Mouse (Mus musculus): ENCODE measurements around the gene Sptbn1. TPM values are rescaled to one million over a fixed set of nuclear protein-coding genes. Genes with fewer than 3 reads are reported as not detected.

Sptbn1 gene
- total RNA-seq, 2 experiments from 2014 or later = 571 to 593 TPM

Other genes with a start within 250 kb of the Sptbn1 start
- gene Eml6, start 242.1 kb downstream of the Sptbn1 start, total RNA-seq (2021) = 1 to 10 TPM; 1.6 to 2.5 TPM
- gene 4930505A04Rik, start 203.7 kb upstream of the Sptbn1 start, total RNA-seq (2021) = not detected